Mouse (Mus musculus) CH12F3 (cell line): Measurements from ENCODE around the gene Plscr5.

Source experiments
- in situ Hi-C: fragments of 300-500 bp; cut with MboI; formaldehyde crosslinking; loops from 2 replicates; pipeline ENCODE4 v1.14.3; 2020; ENCODE audit warnings: low sequenced_read_pairs

Gene Plscr5

GRCm38 (mm10) chr9:92226127-92226655, 33.5 kb downstream of the Plscr5 start:
- in situ Hi-C loops: no loop called here

- in situ Hi-C loops: no loop called here
These were observed 34.1 kb downstream of the Plscr5 start for GRCm38 (mm10) chr9:92226795-92227194.

GRCm38 (mm10) chr9:92228867-92229832, 36.4 kb downstream of the Plscr5 start:
- in situ Hi-C loops: no loop called here

- in situ Hi-C loops: no loop called here
These were observed 37.1 kb downstream of the Plscr5 start for GRCm38 (mm10) chr9:92229833-92230205.

GRCm38 (mm10) chr9:92234901-92235458, 42.2 kb downstream of the Plscr5 start:
- in situ Hi-C loops: no loop called here

- in situ Hi-C loops: no loop called here
These were observed 56.2 kb downstream of the Plscr5 start for GRCm38 (mm10) chr9:92248773-92249446.

GRCm38 (mm10) chr9:92249447-92249852, 56.7 kb downstream of the Plscr5 start, which contains the start of gene Plscr1:
TSS of gene Plscr1 (plus strand) at chr9:92249750.
- in situ Hi-C loops: no loop called here

GRCm38 (mm10) chr9:92249987-92250772, 57.4 kb downstream of the Plscr5 start:
- in situ Hi-C loops: no loop called here

GRCm38 (mm10) chr9:92252718-92253117, 60.0 kb downstream of the Plscr5 start:
- in situ Hi-C loops: no loop called here

- in situ Hi-C loops: no loop called here
These were observed 61.0 kb downstream of the Plscr5 start for GRCm38 (mm10) chr9:92253585-92254321.
